Mouse (Mus musculus) midbrain, embryonic 14.5 days (tissue): ENCODE data around the gene Gm6408. TPM values are rescaled to one million over a fixed set of nuclear protein-coding genes. Genes with fewer than 3 reads are reported as not detected.
"Not testable (repeated sequence)": the region's sequence is repeated elsewhere in the genome, so short reads cannot be mapped to it uniquely, and the experiment has no call there.

Experiments
- ATAC-seq: fragments of 200-750 bp; cut with Nextera tagmentation; 2 replicates; pipeline ENCODE4 v1.8.0; 2017; ENCODE audit warnings: moderate number of reproducible peaks, moderate library complexity; ENCODE audit not compliant: low FRiP score, low TSS enrichment
- DNase-seq: peaks from one replicate; pipeline ENCODE4 v3.0.0-alpha.2; 2015
- H3K27ac ChIP-seq: fragments of 300-500 bp; sonication (generic); replicated peaks from 2 replicates; pipeline ENCODE4 v1.5.1; 2014; ENCODE audit warnings: mild to moderate bottlenecking, low read depth, low read length, moderate library complexity
- H3K27me3 ChIP-seq: fragments of 300-500 bp; sonication (generic); 2 replicates; pipeline ENCODE4 v1.6.1; 2014; ENCODE audit warnings: low read length, control low read depth, mixed read lengths; ENCODE audit not compliant: control insufficient read depth, insufficient read depth
- H3K36me3 ChIP-seq: fragments of 300-500 bp; sonication (generic); 2 replicates; pipeline ENCODE4 v1.6.1; 2014; ENCODE audit warnings: low read length, control low read depth; ENCODE audit not compliant: control insufficient read depth, insufficient read depth
- H3K4me1 ChIP-seq: fragments of 300-500 bp; sonication (generic); 2 replicates; pipeline ENCODE4 v1.6.1; 2014; ENCODE audit warnings: mild to moderate bottlenecking, antibody characterized with exemption, low read length, control low read depth; ENCODE audit not compliant: control insufficient read depth, insufficient read depth
- H3K4me2 ChIP-seq: fragments of 300-500 bp; sonication (generic); 2 replicates; pipeline ENCODE4 v1.6.1; 2014; ENCODE audit warnings: mild to moderate bottlenecking, low read length, moderate library complexity
- H3K4me3 ChIP-seq: fragments of 300-500 bp; sonication (generic); replicated peaks from 2 replicates; pipeline ENCODE4 v1.5.1; 2014; ENCODE audit warnings: low read depth, low read length
- H3K9ac ChIP-seq: fragments of 300-500 bp; sonication (generic); replicated peaks from 2 replicates; pipeline ENCODE4 v1.6.1; 2014; ENCODE audit warnings: mild to moderate bottlenecking, low read length, moderate library complexity
- H3K9me3 ChIP-seq: fragments of 300-500 bp; sonication (generic); 2 replicates; pipeline ENCODE4 v1.6.1; 2016; ENCODE audit warnings: low read length, control low read depth, mixed read lengths; ENCODE audit not compliant: control insufficient read depth
- WGBS: fragments of 180-500 bp; shearing (Covaris S2); extraction: QIAGEN DNeasy Blood & Tissue Kit; methylation state at CpG from one replicate; pipeline ENCODE4 v1.1.7; 2014; 5-methylcytosine and 5-hydroxymethylcytosine counted together
- polyA plus RNA-seq: library from polyadenylated mRNA; unstranded; fragments of >200 nt; fragmentation: Nextera tagmentation; extraction: Ambion mirVana; gene quantifications from 2 replicates; pipeline ENCODE4 v1.2.1, GENCODE M21; 2014

Gm6408 gene
- polyA plus RNA-seq, 1 experiment from 2014 or later: not detected

- H3K4me1 ChIP-seq, ATAC-seq, DNase-seq: not testable (repeated sequence)
Measured at GRCm38 (mm10) chr5:146488959-146489358, 7.2 kb downstream of the Gm6408 start.

GRCm38 (mm10) chr5:146491063-146491462, 9.3 kb downstream of the Gm6408 start, which contains the start of gene Gm6370:
Gene Gm6370 (plus strand): TSS chr5:146491363.
- H3K4me3 ChIP-seq, H3K27me3 ChIP-seq, H3K9me3 ChIP-seq, H3K36me3 ChIP-seq, H3K4me1 ChIP-seq, H3K4me2 ChIP-seq, DNase-seq, H3K27ac ChIP-seq, ATAC-seq, H3K9ac ChIP-seq: not testable (repeated sequence)
- WGBS: no CpG with 5 or more reads among the region's 5 CpGs

More at GRCm38 (mm10) chr5:146488959-146489358, 7.2 kb downstream of the Gm6408 start:
- not testable (repeated sequence) for H3K4me3 ChIP-seq, H3K4me2 ChIP-seq, H3K9ac ChIP-seq, H3K9me3 ChIP-seq, H3K36me3 ChIP-seq, H3K27ac ChIP-seq, H3K27me3 ChIP-seq
- WGBS: 14% methylated on average over 3 of the region's 4 CpGs

GRCm38 (mm10) chr5:146502099-146502498, 20.3 kb downstream of the Gm6408 start, which contains the start of gene 4930449I24Rik:
Gene 4930449I24Rik (plus strand): TSS chr5:146502399.
- not testable (repeated sequence) for H3K4me2 ChIP-seq, H3K9ac ChIP-seq, H3K27me3 ChIP-seq, DNase-seq, H3K9me3 ChIP-seq, H3K4me3 ChIP-seq, H3K36me3 ChIP-seq, H3K27ac ChIP-seq, H3K4me1 ChIP-seq, ATAC-seq
- no CpG with 5 or more reads among the region's 5 CpGs for WGBS

- not testable (repeated sequence) for H3K9me3 ChIP-seq, H3K36me3 ChIP-seq, H3K4me2 ChIP-seq, DNase-seq, H3K4me3 ChIP-seq, H3K27ac ChIP-seq, ATAC-seq, H3K9ac ChIP-seq, H3K27me3 ChIP-seq, H3K4me1 ChIP-seq
- WGBS: no CpG with 5 or more reads among the region's 5 CpGs
Measured at GRCm38 (mm10) chr5:146513823-146514222, 32.1 kb downstream of the Gm6408 start, which contains the start of gene Gm3402. Gene Gm3402 (plus strand): TSS chr5:146514123.

GRCm38 (mm10) chr5:146525501-146525900, 43.7 kb downstream of the Gm6408 start, which contains the start of gene Gm3404:
Gene Gm3404 (plus strand): TSS chr5:146525801.
- not testable (repeated sequence) for H3K4me1 ChIP-seq, H3K36me3 ChIP-seq, H3K4me3 ChIP-seq, H3K9me3 ChIP-seq, H3K4me2 ChIP-seq, DNase-seq, ATAC-seq, H3K9ac ChIP-seq, H3K27me3 ChIP-seq, H3K27ac ChIP-seq
- 100% methylated on average over 1 of the region's 3 CpGs for WGBS

Other genes starting within 250 kb of the Gm6408 start
- 9.3 and 10.0 TPM in 2 replicates for gene Wasf3, start 97.0 kb upstream of the Gm6408 start, polyA plus RNA-seq
- not detected in 2 replicates for gene Gm6370, start 9.4 kb downstream of the Gm6408 start, polyA plus RNA-seq
- not detected in 2 replicates for gene 4930449I24Rik, start 20.4 kb downstream of the Gm6408 start, polyA plus RNA-seq
- gene Gm3402, start 32.2 kb downstream of the Gm6408 start, polyA plus RNA-seq: not detected in 2 replicates
- not detected in 2 replicates for gene Gm3404, start 43.8 kb downstream of the Gm6408 start, polyA plus RNA-seq
- gene Gm3409, start 55.7 kb downstream of the Gm6408 start, polyA plus RNA-seq: not detected in 2 replicates
- gene Gm3415, start 74.2 kb downstream of the Gm6408 start, polyA plus RNA-seq: not detected in 2 replicates
- gene Gpr12, start 103.3 kb downstream of the Gm6408 start, polyA plus RNA-seq: 13.4 and 22.6 TPM in 2 replicates